Mouse (Mus musculus): ENCODE results near the gene Sucla2. TPM values are rescaled to one million over a fixed set of nuclear protein-coding genes. Genes with fewer than 3 reads are reported as not detected.

The Sucla2 gene
- polyA plus RNA-seq, 1 experiment from 2014 or later, result 138 TPM

Other genes with a start within 250 kb of the Sucla2 start
- 7.7 and 9.5 TPM in 2 replicates for gene Rb1, start 199.5 kb upstream of the Sucla2 start, polyA plus RNA-seq (2016; fragmentation: Nextera tagmentation; extraction: Ambion mirVana)
- 330 and 384 TPM in 2 replicates for gene Itm2b, start 140.0 kb upstream of the Sucla2 start, polyA plus RNA-seq (2016; fragmentation: Nextera tagmentation; extraction: Ambion mirVana)
- gene Med4, start 15.3 kb upstream of the Sucla2 start, polyA plus RNA-seq (2016; fragmentation: Nextera tagmentation; extraction: Ambion mirVana), result 68.5 and 87.0 TPM in 2 replicates
- gene Nudt15, start 22.9 kb downstream of the Sucla2 start, polyA plus RNA-seq (2016; fragmentation: Nextera tagmentation; extraction: Ambion mirVana), result 4.9 and 5.7 TPM in 2 replicates
- gene Gm21750, start 135.9 kb downstream of the Sucla2 start, polyA plus RNA-seq (2016; fragmentation: Nextera tagmentation; extraction: Ambion mirVana), result not detected in 2 replicates

Data from heart, embryonic 10.5 days (tissue).